Mouse (Mus musculus): ENCODE measurements around the gene Mmp11. TPM values are rescaled to one million over a fixed set of nuclear protein-coding genes. Genes with fewer than 3 reads are reported as not detected.

Mmp11 gene
- polyA plus RNA-seq, 1 experiment from 2014 or later = 30.1 TPM

GRCm38 (mm10) chr10:75913013-75913589 lies 23.2 kb downstream of the Mmp11 start:
- peaks cover 24% of the 10 kb centered on the region for H3K36me3 ChIP-seq
- H3K4me3 ChIP-seq (replicated peaks) = no peak overlapping the region
- no peaks in the 10 kb centered on the region for H3K27me3 ChIP-seq (replicated peaks)
- WGBS = 71% methylated on average over 6 of the region's 6 CpGs
- no peak overlapping the region for H3K27ac ChIP-seq
- H3K9ac ChIP-seq = no peak overlapping the region
- H3K9me3 ChIP-seq = no peaks in the 10 kb centered on the region
- H3K4me1 ChIP-seq (replicated peaks) = no peaks in the 10 kb centered on the region
- ATAC-seq = no peak
- no peak overlapping the region for H3K4me2 ChIP-seq (replicated peaks)

- WGBS = 86% methylated on average over 2 of the region's 2 CpGs
- Histone ChIP-seq H3K27me3 (replicated peaks) (no peaks in the 10 kb centered on the region), H3K9ac (no peak overlapping the region), H3K4me2 (replicated peaks) (no peak overlapping the region), H3K9me3 (no peaks in the 10 kb centered on the region), H3K36me3 (peaks cover 36% of the 10 kb centered on the region), H3K4me1 (replicated peaks) (no peaks in the 10 kb centered on the region), H3K27ac (no peak overlapping the region), H3K4me3 (replicated peaks) (no peak overlapping the region)
- no peak for ATAC-seq
Measured at GRCm38 (mm10) chr10:75910698-75911097, 25.6 kb downstream of the Mmp11 start.

GRCm38 (mm10) chr10:75906882-75907281 lies 29.4 kb downstream of the Mmp11 start:
- Histone ChIP-seq H3K4me3 (replicated peaks) (no peak overlapping the region), H3K27ac (no peak overlapping the region), H3K9me3 (no peaks in the 10 kb centered on the region), H3K4me1 (replicated peaks) (no peaks in the 10 kb centered on the region), H3K4me2 (replicated peaks) (no peak overlapping the region), H3K9ac (no peak overlapping the region), H3K27me3 (replicated peaks) (no peaks in the 10 kb centered on the region), H3K36me3 (peaks cover 54% of the 10 kb centered on the region)
- WGBS = 92% methylated on average over 4 of the region's 4 CpGs
- ATAC-seq = no peak

GRCm38 (mm10) chr10:75904391-75904790 lies 31.9 kb downstream of the Mmp11 start:
- Histone ChIP-seq H3K27ac (no peak overlapping the region), H3K9me3 (no peaks in the 10 kb centered on the region), H3K9ac (no peak overlapping the region), H3K27me3 (replicated peaks) (no peaks in the 10 kb centered on the region), H3K4me1 (replicated peaks) (no peaks in the 10 kb centered on the region), H3K4me2 (replicated peaks) (no peak overlapping the region), H3K36me3 (peaks cover 59% of the 10 kb centered on the region), H3K4me3 (replicated peaks) (no peak overlapping the region)
- ATAC-seq = no peak
- 94% methylated on average over 5 of the region's 5 CpGs for WGBS

- no peak overlapping the region for H3K27ac ChIP-seq
- ATAC-seq = no peak
- 67% methylated on average over 3 of the region's 3 CpGs for WGBS
Measured at GRCm38 (mm10) chr10:75898846-75899245, 37.5 kb downstream of the Mmp11 start.

GRCm38 (mm10) chr10:75898039-75898564 lies 38.2 kb downstream of the Mmp11 start:
- no peak for ATAC-seq
- Histone ChIP-seq H3K36me3 (peaks cover 53% of the 10 kb centered on the region), H3K27ac (no peak overlapping the region), H3K4me1 (replicated peaks) (peaks cover 5% of the 10 kb centered on the region), H3K4me3 (replicated peaks) (no peak overlapping the region), H3K4me2 (replicated peaks) (no peak overlapping the region), H3K27me3 (replicated peaks) (no peaks in the 10 kb centered on the region), H3K9ac (no peak overlapping the region), H3K9me3 (no peaks in the 10 kb centered on the region)
- WGBS = 78% methylated on average over 6 of the region's 6 CpGs

More at GRCm38 (mm10) chr10:75898846-75899245, 37.5 kb downstream of the Mmp11 start:
- H3K4me1 ChIP-seq (replicated peaks) = no peaks in the 10 kb centered on the region
- H3K4me3 ChIP-seq (replicated peaks) = no peak overlapping the region
- H3K9ac ChIP-seq = no peak overlapping the region
- H3K27me3 ChIP-seq (replicated peaks) = no peaks in the 10 kb centered on the region
- H3K9me3 ChIP-seq = no peaks in the 10 kb centered on the region
- H3K36me3 ChIP-seq = peaks cover 59% of the 10 kb centered on the region
- H3K4me2 ChIP-seq (replicated peaks) = no peak overlapping the region

GRCm38 (mm10) chr10:75897373-75897772 lies 38.9 kb downstream of the Mmp11 start:
- no peak for ATAC-seq
- Histone ChIP-seq H3K9ac (no peak overlapping the region), H3K4me1 (replicated peaks) (peaks cover 5% of the 10 kb centered on the region), H3K27me3 (replicated peaks) (no peaks in the 10 kb centered on the region), H3K27ac (no peak overlapping the region), H3K9me3 (no peaks in the 10 kb centered on the region), H3K36me3 (peaks cover 45% of the 10 kb centered on the region), H3K4me2 (replicated peaks) (no peak overlapping the region), H3K4me3 (replicated peaks) (no peak overlapping the region)
- WGBS = 38% methylated on average over 6 of the region's 6 CpGs

- H3K9me3 ChIP-seq = no peaks in the 10 kb centered on the region
- 100% methylated on average over 1 of the region's 1 CpGs for WGBS
- H3K27me3 ChIP-seq (replicated peaks) = no peaks in the 10 kb centered on the region
- no peak for ATAC-seq
- H3K4me2 ChIP-seq (replicated peaks) = no peak overlapping the region
- no peak overlapping the region for H3K9ac ChIP-seq
- H3K4me1 ChIP-seq (replicated peaks) = peaks cover 5% of the 10 kb centered on the region
- peaks cover 36% of the 10 kb centered on the region for H3K36me3 ChIP-seq
- H3K27ac ChIP-seq = no peak overlapping the region
- no peak overlapping the region for H3K4me3 ChIP-seq (replicated peaks)
Measured at GRCm38 (mm10) chr10:75896208-75896607, 40.1 kb downstream of the Mmp11 start.

- Histone ChIP-seq H3K9ac (no peak overlapping the region), H3K36me3 (peaks cover 32% of the 10 kb centered on the region), H3K27ac (no peak overlapping the region), H3K4me2 (replicated peaks) (no peak overlapping the region), H3K4me1 (replicated peaks) (peaks cover 5% of the 10 kb centered on the region), H3K27me3 (replicated peaks) (no peaks in the 10 kb centered on the region), H3K9me3 (no peaks in the 10 kb centered on the region), H3K4me3 (replicated peaks) (no peak overlapping the region)
- no peak for ATAC-seq
- 96% methylated on average over 5 of the region's 5 CpGs for WGBS
Measured at GRCm38 (mm10) chr10:75895730-75896129, 40.6 kb downstream of the Mmp11 start.

GRCm38 (mm10) chr10:75894601-75895000 lies 41.7 kb downstream of the Mmp11 start:
- Histone ChIP-seq H3K4me1 (replicated peaks) (peaks cover 6% of the 10 kb centered on the region), H3K9me3 (no peaks in the 10 kb centered on the region), H3K27me3 (replicated peaks) (no peaks in the 10 kb centered on the region), H3K9ac (no peak overlapping the region), H3K4me2 (replicated peaks) (no peak overlapping the region), H3K36me3 (peaks cover 27% of the 10 kb centered on the region), H3K27ac (no peak overlapping the region), H3K4me3 (replicated peaks) (no peak overlapping the region)
- 67% methylated on average over 6 of the region's 6 CpGs for WGBS
- ATAC-seq = no peak

GRCm38 (mm10) chr10:75893089-75893750 lies 43.1 kb downstream of the Mmp11 start, which contains the start of gene Derl3:
Gene Derl3, plus strand, starts transcription at chr10:75893413.
- ATAC-seq = peak; percentile 99

GRCm38 (mm10) chr10:75889406-75890153 lies 46.7 kb downstream of the Mmp11 start:
- 41% methylated on average over 8 of the region's 8 CpGs for WGBS
- Histone ChIP-seq H3K4me2 (replicated peaks) (no peak overlapping the region), H3K9me3 (no peaks in the 10 kb centered on the region), H3K27ac (no peak overlapping the region), H3K36me3 (no peaks in the 10 kb centered on the region), H3K27me3 (replicated peaks) (no peaks in the 10 kb centered on the region), H3K9ac (no peak overlapping the region), H3K4me3 (replicated peaks) (no peak overlapping the region), H3K4me1 (replicated peaks) (peaks cover 11% of the 10 kb centered on the region)
- no peak for ATAC-seq

More at GRCm38 (mm10) chr10:75893089-75893750, 43.1 kb downstream of the Mmp11 start, which contains the start of gene Derl3:
- WGBS = 1% methylated on average over 51 of the region's 51 CpGs
- H3K4me3 ChIP-seq (replicated peaks) = peak within 1 kb of the TSS; percentile 47
- peak within 1 kb of the TSS; percentile 98 for H3K4me2 ChIP-seq (replicated peaks)
- H3K36me3 ChIP-seq = peaks cover 21% of the 10 kb centered on the region
- peaks cover 11% of the 10 kb centered on the region for H3K4me1 ChIP-seq (replicated peaks)
- H3K27me3 ChIP-seq (replicated peaks) = no peaks in the 10 kb centered on the region
- H3K9ac ChIP-seq = peak within 1 kb of the TSS; percentile 54
- no peak within 1 kb of the TSS for H3K27ac ChIP-seq
- H3K9me3 ChIP-seq = no peaks in the 10 kb centered on the region

All from intestine, embryonic 15.5 days (tissue).